Mouse (Mus musculus): ENCODE measurements around the gene Vmn1r196. TPM values are rescaled to one million over a fixed set of nuclear protein-coding genes. Genes with fewer than 3 reads are reported as not detected.

The Vmn1r196 gene
- polyA plus RNA-seq, 1 experiment from 2014 or later = not detected

GRCm38 (mm10) chr13:22324289-22324688 lies 34.6 kb downstream of the Vmn1r196 start, which contains the start of gene Vmn1r197:
Gene Vmn1r197, plus strand, starts transcription at chr13:22324589.
- ATAC-seq (ENCODE audit: low read depth) = no peak

GRCm38 (mm10) chr13:22333269-22333668 lies 43.5 kb downstream of the Vmn1r196 start:
- Histone ChIP-seq H3K4me3 (ENCODE audit: low read depth, low read length) (no peak overlapping the region), H3K27ac (replicated peaks; ENCODE audit: low read depth, low read length) (no peak overlapping the region), H3K9me3 (ENCODE audit: control insufficient read depth, low read length) (no peaks in the 10 kb centered on the region), H3K4me2 (ENCODE audit: low read depth, low read length) (no peak overlapping the region), H3K27me3 (replicated peaks; ENCODE audit: control insufficient read depth, insufficient read depth, low read length) (no peaks in the 10 kb centered on the region), H3K36me3 (ENCODE audit: control insufficient read depth, insufficient read depth, low read length) (no peaks in the 10 kb centered on the region), H3K9ac (ENCODE audit: low read depth, low read length) (no peak overlapping the region), H3K4me1 (ENCODE audit: control insufficient read depth, insufficient read depth, low read length) (no peaks in the 10 kb centered on the region)
- 68% methylated on average over 2 of the region's 2 CpGs for WGBS
- DNase-seq (ENCODE audit: low spot score) (no peak), ATAC-seq (ENCODE audit: low read depth) (no peak)

More at GRCm38 (mm10) chr13:22324289-22324688, 34.6 kb downstream of the Vmn1r196 start, which contains the start of gene Vmn1r197:
- H3K27me3 ChIP-seq (replicated peaks; ENCODE audit: control insufficient read depth, insufficient read depth, low read length) = no peaks in the 10 kb centered on the region
- no peak for DNase-seq (ENCODE audit: low spot score)
- no peak within 1 kb of the TSS for H3K4me2 ChIP-seq (ENCODE audit: low read depth, low read length)
- H3K27ac ChIP-seq (replicated peaks; ENCODE audit: low read depth, low read length) = no peak within 1 kb of the TSS
- H3K36me3 ChIP-seq (ENCODE audit: control insufficient read depth, insufficient read depth, low read length) = no peaks in the 10 kb centered on the region
- no peak within 1 kb of the TSS for H3K4me3 ChIP-seq (ENCODE audit: low read depth, low read length)
- no peaks in the 10 kb centered on the region for H3K4me1 ChIP-seq (ENCODE audit: control insufficient read depth, insufficient read depth, low read length)
- no peaks in the 10 kb centered on the region for H3K9me3 ChIP-seq (ENCODE audit: control insufficient read depth, low read length)
- no peak within 1 kb of the TSS for H3K9ac ChIP-seq (ENCODE audit: low read depth, low read length)

- H3K9ac ChIP-seq (ENCODE audit: low read depth, low read length) = no peak overlapping the region
- no peaks in the 10 kb centered on the region for H3K4me1 ChIP-seq (ENCODE audit: control insufficient read depth, insufficient read depth, low read length)
- DNase-seq (ENCODE audit: low spot score) = no peak
- no peak overlapping the region for H3K4me2 ChIP-seq (ENCODE audit: low read depth, low read length)
- H3K27me3 ChIP-seq (replicated peaks; ENCODE audit: control insufficient read depth, insufficient read depth, low read length) = no peaks in the 10 kb centered on the region
- H3K27ac ChIP-seq (replicated peaks; ENCODE audit: low read depth, low read length) = no peak overlapping the region
- no peaks in the 10 kb centered on the region for H3K9me3 ChIP-seq (ENCODE audit: control insufficient read depth, low read length)
- H3K36me3 ChIP-seq (ENCODE audit: control insufficient read depth, insufficient read depth, low read length) = no peaks in the 10 kb centered on the region
- no peak overlapping the region for H3K4me3 ChIP-seq (ENCODE audit: low read depth, low read length)
- WGBS = 94% methylated on average over 1 of the region's 1 CpGs
- no peak for ATAC-seq (ENCODE audit: low read depth)
These were observed 45.8 kb downstream of the Vmn1r196 start for GRCm38 (mm10) chr13:22335565-22335964.

Other genes with a start within 250 kb of the Vmn1r196 start
- gene Hist1h4i, start 248.6 kb upstream of the Vmn1r196 start, polyA plus RNA-seq (2014; fragmentation: Nextera tagmentation; extraction: Ambion mirVana) = 11.8 and 13.3 TPM in 2 replicates
- gene Hist1h2ag, start 247.0 kb upstream of the Vmn1r196 start, polyA plus RNA-seq (2014; fragmentation: Nextera tagmentation; extraction: Ambion mirVana) = 24.9 and 28.8 TPM in 2 replicates
- gene Hist1h2bj, start 246.7 kb upstream of the Vmn1r196 start, polyA plus RNA-seq (2014; fragmentation: Nextera tagmentation; extraction: Ambion mirVana) = 3.4 and 7.4 TPM in 2 replicates
- not detected in 2 replicates for gene Vmn1r188, start 205.5 kb upstream of the Vmn1r196 start, polyA plus RNA-seq (2014; fragmentation: Nextera tagmentation; extraction: Ambion mirVana)
- gene Vmn1r189, start 184.1 kb upstream of the Vmn1r196 start, polyA plus RNA-seq (2014; fragmentation: Nextera tagmentation; extraction: Ambion mirVana) = 0.10 TPM in 1 of 2 replicates, not detected in the other
- not detected in 2 replicates for gene Vmn1r191, start 106.0 kb upstream of the Vmn1r196 start, polyA plus RNA-seq (2014; fragmentation: Nextera tagmentation; extraction: Ambion mirVana)
- gene Vmn1r192, start 98.8 kb upstream of the Vmn1r196 start, polyA plus RNA-seq (2014; fragmentation: Nextera tagmentation; extraction: Ambion mirVana) = not detected in 2 replicates
- gene Vmn1r193, start 66.8 kb upstream of the Vmn1r196 start, polyA plus RNA-seq (2014; fragmentation: Nextera tagmentation; extraction: Ambion mirVana) = not detected in 2 replicates
- not detected in 2 replicates for gene Vmn1r194, start 45.7 kb upstream of the Vmn1r196 start, polyA plus RNA-seq (2014; fragmentation: Nextera tagmentation; extraction: Ambion mirVana)
- gene Vmn1r195, start 19.4 kb upstream of the Vmn1r196 start, polyA plus RNA-seq (2014; fragmentation: Nextera tagmentation; extraction: Ambion mirVana) = not detected in 2 replicates
- gene Vmn1r197, start 34.7 kb downstream of the Vmn1r196 start, polyA plus RNA-seq (2014; fragmentation: Nextera tagmentation; extraction: Ambion mirVana) = 0.26 TPM in 1 of 2 replicates, not detected in the other
- not detected in 2 replicates for gene Vmn1r198, start 60.4 kb downstream of the Vmn1r196 start, polyA plus RNA-seq (2014; fragmentation: Nextera tagmentation; extraction: Ambion mirVana)
- not detected in 2 replicates for gene Vmn1r199, start 89.9 kb downstream of the Vmn1r196 start, polyA plus RNA-seq (2014; fragmentation: Nextera tagmentation; extraction: Ambion mirVana)
- gene Vmn1r200, start 100.5 kb downstream of the Vmn1r196 start, polyA plus RNA-seq (2014; fragmentation: Nextera tagmentation; extraction: Ambion mirVana) = 0.04 TPM in 1 of 2 replicates, not detected in the other
- gene Vmn1r201, start 182.0 kb downstream of the Vmn1r196 start, polyA plus RNA-seq (2014; fragmentation: Nextera tagmentation; extraction: Ambion mirVana) = not detected in 2 replicates
- gene Vmn1r202, start 215.5 kb downstream of the Vmn1r196 start, polyA plus RNA-seq (2014; fragmentation: Nextera tagmentation; extraction: Ambion mirVana) = not detected in 2 replicates
- not detected in 2 replicates for gene Vmn1r203, start 228.2 kb downstream of the Vmn1r196 start, polyA plus RNA-seq (2014; fragmentation: Nextera tagmentation; extraction: Ambion mirVana)